Mouse (Mus musculus) ES-Bruce4 (cell line): ENCODE results near the gene Spata31d1a.

Experiments used
- CTCF ChIP-seq: IDR thresholded peaks from one replicate; pipeline ENCODE4 v1.8.1; 2011; ENCODE audit warnings: low read depth, low read length
- POLR2A ChIP-seq: IDR thresholded peaks from one replicate; pipeline ENCODE4 v1.8.1; 2011; ENCODE audit warnings: low read length; ENCODE audit not compliant: insufficient read depth

DNA sequence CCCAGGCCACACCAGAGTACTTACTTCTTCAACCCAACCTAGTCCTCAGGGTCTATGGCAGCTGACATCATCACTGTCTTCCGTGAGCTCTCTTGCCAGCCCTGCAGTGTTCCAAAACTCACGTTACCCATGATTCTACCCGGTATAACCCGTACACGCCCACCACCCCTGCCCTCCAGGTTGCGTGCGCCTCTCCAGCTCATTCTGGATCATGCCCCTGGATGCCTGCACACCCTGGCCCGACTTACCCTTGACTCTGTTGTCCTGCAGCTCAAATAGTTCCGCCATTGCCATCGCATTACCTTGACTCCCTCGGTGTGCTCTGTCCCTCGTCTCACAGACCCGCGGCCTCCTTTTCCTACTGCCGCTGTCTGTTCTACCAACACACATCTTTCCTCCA is at the start of gene Spata31d1a:
- TF ChIP-seq CTCF, result no peak
- no peak for TF ChIP-seq POLR2A
